Mouse (Mus musculus) CD8-positive naive resting alpha-beta T cell, adult 2 months (primary cell): ENCODE results near the gene Bzw2.
"Not testable (repeated sequence)": the region's sequence is repeated elsewhere in the genome, so short reads cannot be mapped to it uniquely, and the experiment has no call there.

Source experiments
- DNase-seq, 2 experiments: peaks; one replicate each; pipeline ENCODE4 v3.0.0; 2022; ENCODE audit warnings: low read depth in 2 of 2, low spot score in 2 of 2

Bzw2 gene

DNA sequence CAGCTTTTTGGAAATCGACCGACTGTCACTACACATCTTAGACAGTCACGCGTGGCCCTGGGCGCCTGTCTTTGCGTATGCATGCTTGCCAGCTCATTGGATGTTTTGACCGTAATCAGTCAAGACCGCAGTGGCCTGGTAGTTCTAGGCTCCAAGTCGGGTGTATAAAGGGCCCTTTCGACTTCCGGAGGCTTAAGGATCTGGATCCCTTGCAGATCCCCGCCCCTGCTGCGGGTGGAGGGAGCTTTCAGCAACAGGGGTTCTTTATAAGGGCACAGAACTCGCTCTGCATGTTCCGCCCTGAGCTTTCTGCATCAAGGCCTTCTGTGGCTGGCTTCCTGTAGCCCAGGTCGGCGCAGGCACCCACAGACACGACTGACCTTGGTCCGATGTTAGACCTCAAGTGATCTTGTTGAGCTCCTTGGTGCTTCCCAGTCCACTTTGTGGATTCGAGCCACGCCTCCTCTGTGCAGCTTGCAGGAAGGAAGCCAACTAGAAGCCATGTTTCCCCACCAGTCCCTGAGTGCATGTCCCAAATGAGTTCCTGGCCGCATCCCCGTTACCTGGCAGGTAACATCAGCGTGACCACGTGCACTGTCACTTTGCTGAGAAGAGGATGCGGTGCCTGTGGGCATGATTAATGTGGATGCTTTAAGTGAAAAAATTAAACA, at the start of gene Bzw2:
Gene Bzw2 (minus strand): TSS at position 443 of the 671 bp plus-strand sequence.
- peak; percentile 72 to 74 for DNase-seq

DNA sequence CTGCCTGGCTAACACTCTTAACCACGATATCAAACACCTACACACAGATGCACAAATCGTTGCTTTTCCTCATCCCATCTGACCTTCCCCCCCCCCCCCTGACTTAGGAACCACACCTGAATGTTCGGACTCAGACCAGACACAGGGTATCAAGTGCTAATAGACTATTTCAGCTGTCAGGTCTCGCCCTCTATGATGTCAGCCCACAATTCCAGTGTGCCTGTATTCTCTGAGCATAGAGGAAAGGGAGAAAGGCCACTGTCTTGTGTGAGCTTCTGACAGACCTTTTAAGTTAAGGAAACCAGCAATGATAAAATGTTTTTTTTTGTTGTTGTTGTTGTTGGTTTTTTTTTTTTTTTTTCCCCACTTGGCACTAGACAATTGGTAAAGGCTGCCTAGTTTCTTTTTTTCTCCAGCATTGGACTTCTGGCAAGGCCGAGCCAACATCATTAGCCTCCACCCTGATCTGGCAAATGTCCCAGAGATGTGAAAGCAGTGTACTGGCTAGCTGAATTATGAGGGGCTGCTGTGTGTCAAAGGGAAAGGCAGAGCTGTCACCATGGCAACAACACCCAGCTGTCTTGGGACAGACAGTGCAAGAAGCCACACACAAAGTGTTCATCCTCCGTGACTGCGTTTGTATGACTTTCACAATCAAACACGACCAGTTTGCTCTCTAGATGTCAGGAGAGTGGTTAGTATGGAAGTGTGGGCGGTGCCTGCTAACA, 49.4 kb upstream of the Bzw2 start:
- peak in 1 of 2 experiments; percentile 14 for DNase-seq

DNA sequence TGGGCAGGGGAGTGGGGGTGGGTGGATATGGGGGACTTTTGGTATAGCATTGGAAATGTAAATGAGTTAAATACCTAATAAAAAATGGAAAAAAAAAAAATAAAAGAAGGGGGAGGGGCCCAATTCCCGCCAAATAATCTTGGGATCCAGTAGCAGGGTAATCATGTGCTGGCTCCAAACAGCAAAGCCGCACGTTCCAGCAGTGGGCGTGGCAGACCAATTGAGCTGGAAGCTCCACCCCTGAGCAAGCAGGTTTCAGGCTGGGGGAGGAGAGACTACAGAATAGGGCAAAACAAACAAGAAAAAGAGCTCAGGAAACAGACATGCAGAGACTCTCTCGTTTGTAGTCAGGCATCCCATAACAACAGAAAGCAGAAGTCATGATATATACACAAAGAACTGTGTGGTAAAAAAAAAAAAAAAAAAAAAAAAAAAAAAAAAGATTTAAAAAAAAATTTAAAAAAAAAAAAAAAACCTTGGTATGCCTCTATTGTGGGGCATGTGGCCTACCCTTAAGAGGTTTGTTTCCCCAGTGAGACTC, 47.8 kb upstream of the Bzw2 start:
- DNase-seq, result not testable (repeated sequence)

- DNase-seq, result no peak
Measured at GRCm38 (mm10) chr12:36194976-36195375, 37.1 kb upstream of the Bzw2 start.

DNA sequence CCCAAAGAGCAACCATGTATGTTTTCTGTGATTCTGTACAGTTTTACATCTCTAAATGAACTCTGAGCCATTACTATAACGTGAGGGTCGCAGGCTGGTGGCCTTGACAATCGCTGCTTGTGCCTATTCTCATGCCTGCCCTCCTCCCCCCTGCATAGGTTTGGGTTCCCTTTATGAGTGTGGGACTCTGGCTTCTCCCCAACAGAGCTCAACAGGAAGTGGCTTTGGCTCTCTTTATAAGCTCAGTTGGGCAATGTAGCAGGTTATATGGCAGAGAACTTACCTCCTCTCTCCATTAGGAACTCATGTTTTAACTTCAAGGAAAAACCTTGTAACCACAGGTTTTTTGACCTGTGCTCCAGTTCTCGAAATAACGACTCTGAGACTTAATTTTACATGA, 32.5 kb upstream of the Bzw2 start:
- DNase-seq, result no peak

DNA sequence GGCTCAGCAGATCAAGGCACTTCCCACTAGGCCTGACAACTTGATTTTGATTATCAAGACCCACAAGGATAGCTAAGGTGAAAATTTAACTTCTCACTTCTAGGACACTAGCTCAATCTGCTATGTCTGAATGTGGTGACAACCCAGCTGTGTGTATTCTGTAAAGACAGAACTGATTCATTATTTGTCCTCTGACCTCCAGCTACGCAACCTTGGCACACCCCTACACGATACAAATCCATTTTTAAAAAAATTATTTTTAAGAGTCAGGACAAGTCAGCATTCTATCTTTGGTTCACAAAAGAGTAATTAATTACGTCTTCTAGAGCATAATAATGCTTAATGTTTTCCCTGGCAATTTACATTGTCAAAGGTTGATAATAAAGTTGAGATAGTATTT, 31.7 kb upstream of the Bzw2 start:
- DNase-seq, result no peak

DNA sequence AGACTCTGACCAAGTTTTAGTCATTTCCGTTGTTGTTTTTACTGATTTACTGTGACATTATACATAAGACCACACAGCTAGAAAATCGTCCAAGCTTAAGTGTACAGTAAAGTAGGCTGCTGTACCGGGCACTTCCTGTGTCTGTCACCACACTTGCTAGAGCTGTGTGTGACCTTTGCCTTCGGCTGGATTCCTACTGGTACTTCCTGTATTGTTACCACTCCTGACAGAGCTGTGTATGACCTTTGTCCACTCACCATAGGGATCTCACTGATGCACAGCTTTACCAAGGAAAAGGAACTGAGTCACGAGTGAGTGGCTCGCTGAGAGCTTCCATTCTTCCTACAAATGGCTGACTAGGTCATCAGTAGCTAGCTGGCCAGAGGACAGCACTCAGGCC, 29.2 kb upstream of the Bzw2 start:
- DNase-seq, result no peak

GRCm38 (mm10) chr12:36182570-36182969, 24.7 kb upstream of the Bzw2 start:
- DNase-seq, result no peak

DNA sequence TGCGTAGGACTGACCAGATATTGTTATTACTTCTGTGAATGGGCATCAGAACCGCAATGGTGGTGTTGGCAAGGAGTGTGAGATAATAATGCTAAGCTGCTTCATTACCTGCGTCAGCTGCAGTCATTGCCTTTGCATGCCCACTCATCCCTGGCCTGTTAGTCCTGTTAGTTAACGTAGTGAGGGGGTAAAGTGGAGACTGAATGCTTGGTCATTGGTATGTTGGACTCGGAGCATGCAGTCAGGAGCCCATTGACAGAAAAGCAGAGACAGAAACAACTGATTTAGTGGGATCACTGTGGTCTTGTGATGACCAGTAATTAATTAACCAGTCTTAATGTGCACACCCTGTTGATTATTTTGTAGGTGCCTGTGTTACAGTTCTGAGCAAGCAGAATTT, 19.3 kb upstream of the Bzw2 start:
- no peak for DNase-seq

- no peak for DNase-seq
Measured at GRCm38 (mm10) chr12:36165299-36165698, 7.4 kb upstream of the Bzw2 start.

DNA sequence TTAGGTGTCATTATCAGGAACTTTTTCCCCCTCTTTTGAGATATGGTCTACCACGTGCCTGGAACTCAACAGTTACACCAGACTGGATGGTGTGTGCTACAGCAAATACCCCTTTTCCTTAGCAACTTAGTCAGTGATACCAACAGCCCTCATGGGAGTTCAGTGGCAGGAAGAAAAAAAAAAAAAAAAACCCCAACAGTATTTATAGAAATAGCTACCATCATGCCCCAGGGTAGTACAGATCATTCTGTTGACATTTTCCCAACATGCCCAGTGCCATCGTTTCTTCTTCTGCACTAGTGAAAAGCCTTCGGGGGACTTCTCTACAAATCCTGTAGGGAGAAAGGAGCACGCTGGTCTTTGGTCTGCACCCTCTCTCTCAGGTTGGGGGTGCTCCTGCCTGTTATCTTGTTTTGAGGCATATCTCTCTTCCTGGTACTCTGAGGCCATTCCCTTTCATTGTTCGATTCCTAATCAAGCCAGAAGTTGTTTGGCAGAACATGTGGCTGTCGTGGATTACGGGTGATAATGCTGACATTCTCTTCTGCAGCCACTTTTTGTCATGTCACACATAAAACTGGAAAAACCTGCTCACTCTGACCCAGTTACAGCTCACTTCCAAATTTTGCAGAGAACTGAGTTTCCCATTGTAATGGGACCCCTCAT, 6.4 kb upstream of the Bzw2 start:
- DNase-seq, result no peak

DNA sequence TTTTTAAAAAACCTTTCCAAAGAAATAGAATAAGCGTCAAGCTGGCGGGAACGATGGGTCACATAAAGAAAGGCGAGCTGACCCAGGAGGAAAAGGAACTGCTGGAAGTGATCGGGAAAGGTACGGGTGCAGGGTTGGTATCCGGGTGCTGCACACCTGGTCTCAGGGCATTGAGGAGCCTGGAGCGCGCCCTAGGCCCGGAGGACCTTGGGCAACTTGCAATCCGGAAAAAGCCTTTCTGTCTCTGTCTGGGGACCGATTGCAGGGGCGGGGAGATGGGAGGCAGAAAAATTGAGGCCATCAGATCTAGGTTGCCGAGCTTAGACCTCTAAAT, 609 bp downstream of the Bzw2 start:
- no peak for DNase-seq

- peak; percentile 83 to 86 for DNase-seq
Measured at GRCm38 (mm10) chr12:36156637-36157303, 1.1 kb downstream of the Bzw2 start, which contains the start of gene Ankmy2. TSS of gene Ankmy2 (plus strand) at chr12:36157114.

- no peak for DNase-seq
Measured at GRCm38 (mm10) chr12:36156101-36156636, 1.7 kb downstream of the Bzw2 start.

DNA sequence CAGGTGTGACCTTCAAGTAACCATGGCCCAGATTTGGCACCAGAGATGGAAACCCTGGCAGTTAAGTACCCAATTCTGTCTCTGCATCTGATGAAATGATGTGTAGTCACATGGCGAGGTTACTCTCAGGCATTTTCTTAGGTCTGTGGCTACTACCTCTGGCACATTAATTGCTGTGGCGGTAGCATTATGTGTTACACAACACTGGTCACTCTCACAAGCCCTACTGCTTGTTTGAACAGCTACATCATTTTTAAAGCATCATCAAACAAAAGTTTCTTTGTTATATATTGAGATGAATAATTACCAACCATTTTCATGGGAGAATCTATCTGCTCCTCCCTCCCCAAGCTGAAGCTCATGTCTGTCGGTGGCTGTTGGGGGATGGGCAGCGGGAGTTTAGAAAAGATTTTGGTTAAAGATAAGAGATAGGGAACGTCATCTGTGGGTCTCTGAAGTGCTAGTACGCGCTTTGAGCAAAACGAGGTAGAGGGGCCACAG, 2.7 kb downstream of the Bzw2 start:
- peak; percentile 56 to 74 for DNase-seq

DNA sequence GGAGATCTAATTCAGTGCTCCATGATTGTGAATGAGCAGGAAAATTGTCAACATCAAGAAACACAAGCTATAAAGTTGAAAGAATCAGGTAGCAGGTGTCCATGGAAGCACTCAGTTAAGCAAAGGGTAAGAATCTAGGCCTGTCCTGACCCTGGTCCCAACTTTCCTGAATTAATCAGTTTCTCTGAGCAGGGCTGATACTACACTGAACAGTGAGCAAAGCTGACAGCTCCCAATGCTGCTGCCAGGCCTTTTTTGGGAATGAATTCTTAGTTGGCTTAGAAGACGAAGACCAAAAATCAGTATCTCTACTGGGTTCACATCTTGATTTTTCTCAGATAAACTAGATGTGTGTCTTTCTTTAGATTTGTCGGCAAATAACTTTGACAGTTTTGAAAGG, 7.1 kb downstream of the Bzw2 start:
- DNase-seq, result no peak

DNA sequence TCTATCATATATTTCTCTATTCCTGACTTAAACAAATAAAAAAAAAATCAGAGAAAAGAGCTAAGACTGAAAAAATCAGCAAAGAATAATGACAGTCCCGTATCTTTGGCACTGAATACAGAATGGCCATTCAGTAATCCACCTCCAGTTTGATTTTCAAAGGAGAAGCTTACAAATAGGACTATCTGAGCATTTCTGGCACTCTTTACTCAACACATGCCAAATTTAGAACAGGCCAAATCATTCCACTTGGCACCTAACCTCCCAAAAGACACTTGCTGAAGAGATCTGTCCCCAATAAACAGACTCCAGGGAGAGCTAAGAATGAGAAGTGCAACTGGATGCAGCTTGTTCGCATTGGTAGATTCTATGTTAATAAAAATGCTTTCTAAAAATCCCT, 7.6 kb downstream of the Bzw2 start:
- DNase-seq, result no peak

DNA sequence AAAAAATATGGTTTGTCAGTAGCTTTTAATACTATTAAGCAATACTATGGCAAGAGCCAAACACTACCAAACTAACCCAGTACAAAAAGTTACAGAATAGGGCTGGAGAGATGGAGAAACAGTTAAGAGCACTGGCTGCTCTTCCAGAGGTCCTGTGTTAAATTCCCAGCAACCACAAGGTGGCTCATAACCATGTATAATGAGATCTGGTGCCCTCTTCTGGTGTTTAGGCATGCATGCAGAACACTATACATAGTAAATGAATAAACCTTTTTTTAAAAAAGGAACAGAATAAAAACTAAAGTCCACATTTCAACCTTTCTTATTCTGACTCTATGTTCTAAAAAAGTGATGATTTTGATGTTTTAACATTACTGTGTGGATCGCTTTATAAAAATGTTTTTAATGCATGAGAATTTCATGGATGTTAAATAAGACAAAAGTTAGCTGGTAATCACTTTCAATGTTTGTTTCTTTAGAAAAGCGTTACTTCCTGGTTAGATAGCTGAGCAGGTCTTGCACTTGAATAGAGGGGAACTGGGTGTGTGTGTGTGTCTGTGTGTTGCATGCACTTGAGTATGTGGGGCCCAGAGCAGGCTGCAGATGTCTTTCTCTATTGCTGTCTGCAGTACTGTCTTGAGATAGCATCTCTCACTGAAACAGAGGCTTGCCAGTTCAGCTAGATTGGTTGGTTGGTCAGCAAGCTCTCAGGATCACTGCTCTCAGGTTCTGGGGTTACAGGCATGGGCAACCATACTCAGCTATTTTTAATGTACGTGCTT, 11.5 kb downstream of the Bzw2 start:
- no peak for DNase-seq

DNA sequence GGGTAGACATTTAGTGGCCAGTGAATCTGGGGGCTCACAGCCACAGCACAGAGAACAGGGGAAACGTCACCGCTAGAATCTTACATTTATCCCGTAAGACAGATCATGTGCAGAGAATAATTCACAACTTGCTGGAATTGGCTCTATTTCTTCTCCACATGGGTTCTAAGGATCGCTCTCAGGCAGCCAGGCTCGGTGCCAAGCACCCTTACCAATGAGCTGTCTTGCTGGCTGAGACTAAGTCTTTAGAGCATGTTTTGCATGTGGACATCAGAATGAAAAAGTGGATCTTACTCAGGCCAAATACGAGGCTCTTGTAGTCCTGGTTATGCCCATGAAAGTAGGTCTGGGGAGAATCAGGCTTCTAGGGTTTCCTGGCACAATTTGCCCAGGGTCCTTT, 17.5 kb downstream of the Bzw2 start:
- DNase-seq, result no peak

DNA sequence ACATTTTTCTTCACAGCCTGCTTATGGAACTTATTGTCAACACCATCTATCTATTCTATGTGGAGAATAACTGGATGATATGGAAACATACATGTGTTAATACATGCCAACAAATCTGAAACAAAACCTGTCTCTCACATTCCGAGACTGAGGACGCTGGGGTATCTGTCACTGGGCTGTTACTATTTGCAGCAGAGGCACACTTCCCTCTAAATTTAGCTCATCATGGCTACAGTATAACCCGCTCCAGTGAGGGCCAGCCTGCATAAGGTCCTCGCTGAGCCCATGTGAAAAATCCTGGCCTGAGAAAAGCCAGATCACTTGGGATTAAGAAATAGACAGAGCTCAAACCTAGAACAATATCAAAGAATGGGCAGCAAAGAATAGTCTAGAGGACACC, 20.7 kb downstream of the Bzw2 start:
- no peak for DNase-seq
